Mouse (Mus musculus): ENCODE results near the gene Wnt3a.

DNA sequence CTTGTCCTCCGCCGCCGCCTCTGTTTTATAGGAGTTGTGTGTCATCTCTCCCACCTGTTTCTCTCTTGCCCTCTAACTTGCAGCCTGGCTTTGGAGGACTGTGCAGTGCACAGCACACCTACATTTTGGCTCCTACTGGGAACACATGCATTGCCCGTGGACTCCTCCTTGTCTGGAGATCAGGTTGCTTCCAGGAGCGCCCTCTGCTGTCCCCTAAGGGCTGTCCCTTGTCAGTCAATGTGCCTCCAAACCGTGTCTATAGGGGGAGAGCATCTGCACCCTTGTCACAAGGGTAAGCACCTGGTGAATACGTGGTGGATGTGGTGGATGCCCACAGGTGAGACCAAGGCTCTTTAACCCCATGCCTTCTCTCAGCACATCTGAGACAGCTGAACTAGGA is 3.1 kb upstream of the Wnt3a start:
- TF ChIP-seq POLR2A (IDR thresholded peaks at IDR 0.05; ENCODE audit: extremely low read depth, insufficient read depth, low read length) (no peak), CTCF (IDR thresholded peaks at IDR 0.05; ENCODE audit: extremely low read depth, insufficient read depth, low read length) (peak; percentile 62)
